Mouse (Mus musculus): Measurements from ENCODE around the gene Epb41.
A peak's percentile ranks its signal among the peaks of the same experiment; 100 is the strongest.

Gene Epb41

DNA sequence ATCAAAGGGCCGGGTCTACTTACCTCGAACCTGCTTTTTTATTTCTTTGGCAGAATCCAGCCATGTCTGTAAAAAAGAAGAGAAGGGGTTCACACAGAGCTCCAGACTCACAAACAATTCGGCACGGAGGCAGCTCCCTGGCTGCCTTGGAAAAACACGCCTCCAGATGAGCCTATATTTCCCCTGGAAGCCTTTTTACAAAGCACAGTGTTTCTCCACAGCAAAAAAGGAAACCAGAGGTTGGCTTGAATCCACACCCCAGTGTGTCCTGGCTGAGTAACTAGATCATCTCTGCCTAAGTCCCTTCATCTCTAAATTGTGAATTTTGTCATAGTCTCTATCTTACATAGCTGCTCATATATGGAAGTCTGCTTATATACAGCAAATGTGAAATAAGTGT lies 77.6 kb downstream of the Epb41 start:
- no peak for DNase-seq

DNA sequence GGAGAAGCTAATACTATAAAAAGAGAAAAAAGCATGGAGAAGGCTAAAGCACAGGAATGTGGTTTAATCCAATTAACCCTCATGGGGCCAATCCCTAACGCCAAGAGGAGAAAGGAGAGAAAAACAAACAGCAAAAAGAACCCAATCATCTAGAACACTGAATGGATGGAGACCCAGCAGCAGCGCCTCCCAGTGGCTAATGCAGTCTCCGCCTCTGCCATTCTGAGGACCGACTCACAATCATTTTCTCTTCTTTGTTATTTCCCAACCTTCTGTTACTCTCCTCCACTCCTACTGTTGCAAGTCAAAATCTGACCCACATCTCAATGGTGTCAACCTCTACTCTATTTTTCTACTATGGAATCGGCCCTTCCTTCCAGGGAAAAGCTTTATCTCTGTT lies 78.1 kb downstream of the Epb41 start:
- no peak for DNase-seq

DNA sequence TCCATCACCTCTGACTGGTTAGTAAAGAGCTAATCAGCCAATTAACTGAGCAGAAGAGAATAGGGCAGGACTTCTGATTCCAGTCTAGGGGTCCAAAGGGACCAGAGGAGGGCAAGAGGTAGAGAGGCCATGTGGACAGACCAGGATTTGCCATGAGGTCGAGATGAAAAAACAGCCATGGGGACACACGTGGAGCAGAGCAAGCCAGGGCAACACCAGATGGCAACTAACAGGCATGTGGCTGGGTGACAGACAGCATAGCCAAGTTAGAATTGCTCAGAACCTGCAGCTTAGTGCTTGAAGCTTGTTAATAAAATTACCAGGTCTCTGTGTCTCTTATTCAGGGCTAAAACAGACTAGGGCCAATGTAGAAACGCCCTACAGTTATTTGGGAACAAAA lies 81.3 kb downstream of the Epb41 start:
- peak; percentile 61 for DNase-seq

DNA sequence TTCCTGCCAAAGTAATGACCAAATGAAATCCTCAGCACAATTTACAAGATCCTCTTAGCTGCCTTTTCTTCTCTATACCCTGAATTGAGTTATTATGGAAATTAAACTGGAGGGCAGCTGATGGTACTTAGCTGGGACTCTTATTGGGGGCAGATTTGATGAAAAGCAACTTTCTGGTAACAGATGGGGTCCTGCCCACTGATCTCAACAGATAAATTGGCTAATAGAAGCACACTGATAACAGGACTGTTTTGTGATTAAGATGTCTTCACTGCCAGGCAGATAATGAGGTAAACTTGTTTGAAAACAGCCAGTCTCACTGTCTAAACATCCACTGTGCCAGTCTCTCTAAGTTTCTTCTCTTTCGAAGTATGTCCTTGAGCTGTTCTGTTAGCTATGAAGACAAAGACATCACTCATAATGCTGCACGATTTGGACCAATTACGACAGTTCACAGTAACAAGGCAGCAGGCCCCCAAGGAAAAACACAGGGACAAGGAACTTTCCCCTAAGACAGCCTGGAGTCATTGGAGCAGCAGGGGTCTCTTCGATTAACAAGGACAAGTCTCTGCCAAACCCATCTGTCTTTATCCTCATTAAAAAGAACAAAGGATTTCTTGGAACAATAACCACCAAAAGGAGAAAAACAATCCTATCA lies 92.1 kb downstream of the Epb41 start:
- DNase-seq = no peak

DNA sequence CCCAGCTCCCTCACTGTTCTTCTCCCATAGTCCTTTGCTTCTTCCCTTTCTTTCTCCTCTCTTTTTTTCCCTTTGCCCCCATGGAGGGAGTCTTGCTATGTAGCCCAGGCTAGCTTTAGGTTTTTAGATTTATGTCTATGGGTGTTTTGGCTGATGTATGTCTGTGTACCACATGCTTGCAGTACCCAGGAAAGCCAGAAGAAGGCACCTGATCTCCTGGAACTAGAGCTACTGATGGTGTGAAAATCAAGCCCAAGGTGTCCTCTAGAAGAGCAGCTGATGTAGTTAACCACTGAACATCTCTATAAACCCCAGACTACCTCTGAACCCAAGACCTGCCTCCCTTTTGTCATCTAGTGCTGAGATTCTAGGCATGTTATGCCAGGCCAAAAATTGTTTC lies 93.4 kb downstream of the Epb41 start:
- no peak for DNase-seq

DNA sequence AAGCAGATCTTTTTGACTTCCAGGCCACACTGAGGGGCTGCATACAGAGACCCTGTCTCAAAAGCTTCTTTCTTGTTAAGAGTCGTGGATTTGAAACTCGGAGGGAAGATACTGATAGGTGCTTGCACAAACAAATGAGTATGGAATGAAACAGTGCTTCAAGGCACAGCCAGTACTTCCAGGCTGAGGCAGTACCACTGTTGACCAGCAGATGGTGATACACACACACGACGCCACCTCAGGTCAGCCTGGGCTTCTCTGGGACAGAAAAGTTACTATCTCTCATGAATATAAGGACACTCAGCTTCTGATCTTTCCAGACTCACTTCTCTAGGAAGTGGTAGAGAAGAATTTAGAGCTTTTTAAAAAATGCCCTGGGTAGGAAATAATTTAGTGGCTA lies 97.9 kb downstream of the Epb41 start:
- DNase-seq = peak; percentile 74

DNA sequence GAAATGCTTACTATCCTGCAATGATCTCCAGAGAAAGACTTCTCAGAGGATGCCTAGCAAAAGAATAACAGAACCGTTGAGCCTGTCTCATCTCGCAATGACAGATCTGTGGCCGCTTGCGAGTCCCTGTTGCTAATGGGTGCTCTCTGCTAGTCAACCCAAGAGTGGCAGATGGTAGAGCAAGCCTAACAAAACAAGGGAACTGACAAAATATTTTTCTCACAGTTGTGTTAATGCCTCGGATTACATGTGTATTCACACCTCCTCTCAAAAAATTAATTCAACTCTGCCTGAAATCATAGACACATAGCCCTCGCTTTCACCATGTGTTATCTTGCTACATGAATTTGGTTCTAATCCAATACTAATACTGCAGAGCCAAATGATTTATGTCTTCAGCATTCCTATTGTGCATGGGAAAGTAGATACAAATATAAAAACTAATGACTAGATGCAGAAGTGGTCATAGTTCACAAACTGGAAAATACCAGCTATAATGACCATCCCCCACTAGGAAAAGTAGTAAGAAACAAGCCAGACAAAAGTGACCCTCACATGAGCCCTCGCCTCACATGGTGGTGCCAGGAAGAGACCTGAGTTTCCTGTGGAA lies 104.8 kb downstream of the Epb41 start:
- DNase-seq = no peak

DNA sequence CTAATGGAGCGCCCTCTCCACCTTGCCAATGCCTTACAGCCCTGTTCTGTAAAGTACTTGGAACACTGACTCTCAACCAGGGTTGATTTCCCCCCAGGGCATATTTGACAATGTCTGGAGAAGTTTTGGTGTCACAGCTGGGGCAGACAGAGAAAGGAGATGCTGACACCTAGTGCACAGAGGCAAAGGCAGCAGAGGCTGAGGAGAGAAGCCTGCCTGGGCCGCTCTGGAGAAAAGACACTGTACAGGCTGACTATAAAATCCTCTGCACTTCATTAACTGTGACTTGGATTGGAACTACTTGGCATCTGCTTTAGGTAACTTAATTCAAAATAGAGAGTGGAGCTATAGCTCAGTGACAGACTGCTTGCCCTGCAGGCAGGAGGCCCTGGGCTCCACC lies 106.2 kb downstream of the Epb41 start:
- no peak for DNase-seq

DNA sequence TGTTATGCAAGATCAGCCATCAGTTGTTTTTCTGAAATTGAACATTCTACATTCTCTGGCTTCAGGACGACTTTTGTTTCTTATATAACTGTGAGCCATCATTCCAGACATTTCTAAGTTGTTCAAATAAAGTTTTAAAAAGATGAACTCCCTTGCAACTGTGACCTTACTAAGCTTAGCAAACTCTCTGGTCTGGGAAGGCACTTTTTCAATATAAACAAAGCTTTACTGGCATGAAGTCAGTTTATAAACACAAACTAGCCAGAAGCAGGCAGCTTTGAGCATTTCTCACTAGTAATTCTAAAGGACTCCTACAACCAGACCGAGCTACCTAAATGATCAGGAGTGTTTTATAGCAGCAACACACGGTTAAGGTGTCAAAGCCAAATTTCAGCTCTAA lies 118.0 kb downstream of the Epb41 start:
- DNase-seq = no peak

DNA sequence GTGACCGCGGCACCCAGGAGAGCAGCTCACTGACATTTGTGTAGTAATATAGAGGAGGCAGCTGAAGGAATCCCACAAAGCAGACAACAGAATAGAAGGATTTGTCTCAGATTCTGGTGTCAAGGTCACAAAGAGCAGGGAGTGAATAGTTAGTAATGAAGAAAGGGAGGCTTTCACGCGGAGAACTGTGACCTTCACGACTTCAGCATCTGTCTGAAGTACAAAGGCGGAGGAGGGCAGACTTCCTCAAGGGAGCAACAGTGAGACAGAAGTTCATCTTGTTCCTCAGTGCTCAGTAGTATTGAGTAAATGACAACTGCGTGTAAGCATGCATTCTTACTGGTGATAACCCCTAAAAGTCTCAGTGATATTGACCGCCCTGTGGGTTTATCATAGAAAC lies 124.5 kb downstream of the Epb41 start:
- no peak for DNase-seq

DNA sequence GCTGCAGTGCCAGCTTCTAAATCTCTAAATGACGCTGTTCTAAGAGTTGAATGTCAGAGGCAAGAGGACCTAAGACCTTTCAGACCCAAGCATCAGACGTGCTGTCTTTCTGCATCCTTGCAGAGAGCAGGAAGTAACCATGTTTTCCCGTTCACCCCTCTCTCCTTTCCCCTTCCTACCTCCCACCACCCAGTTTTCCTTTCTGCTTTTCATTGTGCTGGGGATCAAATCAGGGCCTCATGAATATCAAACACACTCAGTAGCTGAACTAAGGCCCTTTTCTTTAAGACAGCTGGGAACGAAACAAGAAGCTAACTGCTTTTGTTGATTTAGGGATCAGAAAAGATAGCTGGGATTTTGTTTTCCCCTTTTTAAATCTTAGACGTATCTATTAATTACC lies 125.2 kb downstream of the Epb41 start:
- DNase-seq = no peak

DNA sequence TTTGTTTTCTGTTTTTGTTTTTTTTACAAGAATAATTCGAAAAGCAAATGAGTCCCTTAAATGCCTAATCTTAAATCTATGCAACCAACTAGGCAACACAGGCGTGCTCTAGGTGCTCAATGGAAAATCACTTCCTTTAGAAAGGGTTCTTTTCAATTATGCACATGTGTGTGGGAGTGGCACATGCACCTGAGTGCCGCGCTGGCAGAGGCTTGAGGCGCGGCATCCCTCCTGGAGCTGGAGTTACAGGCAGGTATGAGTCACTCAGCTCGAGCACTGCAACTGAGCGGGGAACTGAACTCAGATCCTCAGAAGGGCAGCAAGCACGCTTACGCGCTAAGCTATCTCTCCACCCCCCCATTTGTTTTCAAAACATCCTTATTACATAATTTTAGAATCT lies 127.3 kb downstream of the Epb41 start:
- DNase-seq = no peak

DNA sequence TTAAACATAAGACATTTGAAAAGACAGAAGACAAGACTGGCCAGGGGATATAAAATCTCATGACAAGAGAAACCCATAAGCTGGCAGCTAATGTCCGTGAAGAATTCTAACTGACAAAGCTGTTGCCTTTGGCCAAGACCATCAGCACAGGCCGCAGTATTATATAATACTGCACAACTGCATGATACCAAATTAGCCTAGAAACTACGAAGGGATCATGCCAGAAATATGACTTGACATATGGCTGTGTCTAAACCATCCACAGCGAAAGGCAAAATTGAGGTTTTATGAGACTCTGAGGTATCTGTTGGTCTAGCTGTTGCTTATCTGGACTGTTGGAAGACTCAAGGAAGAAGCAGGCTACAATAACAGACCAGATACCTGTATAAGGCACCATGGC lies 134.3 kb downstream of the Epb41 start:
- DNase-seq = no peak

DNA sequence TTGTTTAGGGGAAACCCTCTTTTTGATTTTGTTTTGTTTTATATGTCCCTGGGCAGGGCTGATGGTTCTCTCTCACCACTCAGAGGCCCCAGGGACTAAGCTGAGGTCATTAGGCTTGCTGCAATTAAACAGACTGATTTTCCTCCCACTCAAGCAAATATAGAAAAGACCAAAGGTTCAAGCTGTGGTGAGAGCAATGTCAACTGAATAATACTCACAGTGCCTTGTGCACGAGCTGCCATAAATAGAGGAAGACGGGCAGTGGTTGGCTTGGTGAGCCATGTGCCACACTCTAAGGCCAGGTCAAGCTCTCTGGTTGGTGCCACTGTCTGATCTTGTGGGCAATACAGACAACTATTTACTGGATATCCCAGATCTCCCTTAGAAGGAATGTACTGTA lies 135.7 kb downstream of the Epb41 start:
- no peak for DNase-seq

DNA sequence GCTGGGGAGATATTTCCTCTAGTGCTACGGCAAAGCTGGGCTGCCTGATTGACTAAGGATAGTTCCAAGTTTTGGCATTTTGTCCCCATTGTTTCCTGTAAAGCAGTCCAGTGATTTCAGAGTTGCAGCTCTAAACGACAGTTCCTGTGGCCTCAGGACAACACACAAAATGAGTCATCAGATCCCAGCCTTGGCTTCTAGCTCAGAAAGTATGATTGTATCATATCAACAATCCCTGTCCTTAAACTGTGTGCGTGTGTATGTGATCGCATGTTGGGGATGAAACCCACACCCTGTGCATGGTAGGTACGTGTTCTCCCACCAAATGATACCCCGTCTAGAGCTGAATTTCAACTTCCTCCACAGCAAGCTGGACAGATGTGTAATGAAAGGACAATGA lies 146.0 kb downstream of the Epb41 start:
- DNase-seq = no peak

DNA sequence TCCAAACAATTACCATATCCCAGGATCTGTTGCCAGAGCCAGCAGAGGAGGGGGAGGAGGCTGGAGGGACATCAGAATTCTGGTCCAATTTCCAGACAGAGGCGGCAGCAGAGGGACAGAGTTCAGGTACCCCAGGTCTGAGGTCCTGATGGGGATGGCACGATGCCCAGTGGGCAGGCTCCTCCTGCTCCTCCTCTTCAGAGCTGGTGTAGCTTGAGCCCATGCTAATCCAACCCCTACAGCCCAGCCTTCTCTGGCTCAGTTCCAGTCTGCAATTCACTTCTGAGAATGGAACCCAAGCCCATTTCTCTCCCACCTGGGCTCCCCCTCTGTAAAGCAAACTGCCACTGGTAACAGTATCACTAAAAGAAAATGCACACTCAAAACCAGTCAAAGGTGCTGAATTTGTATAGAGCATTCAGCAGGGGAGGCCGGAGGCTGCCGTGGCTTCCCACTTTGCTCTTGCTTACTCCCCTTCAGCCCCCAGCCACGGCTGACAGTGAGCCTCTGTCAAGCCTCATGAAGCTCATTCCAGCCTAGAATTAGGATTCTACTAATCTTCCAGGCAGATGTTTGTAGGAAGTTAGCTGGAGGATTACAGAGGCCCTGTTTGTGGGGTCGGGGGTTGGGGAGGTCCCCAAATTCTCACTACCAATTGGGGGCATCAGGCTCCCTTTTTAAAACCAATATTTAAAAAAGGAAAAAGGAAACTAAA lies 150.9 kb downstream of the Epb41 start:
- DNase-seq = no peak

DNA sequence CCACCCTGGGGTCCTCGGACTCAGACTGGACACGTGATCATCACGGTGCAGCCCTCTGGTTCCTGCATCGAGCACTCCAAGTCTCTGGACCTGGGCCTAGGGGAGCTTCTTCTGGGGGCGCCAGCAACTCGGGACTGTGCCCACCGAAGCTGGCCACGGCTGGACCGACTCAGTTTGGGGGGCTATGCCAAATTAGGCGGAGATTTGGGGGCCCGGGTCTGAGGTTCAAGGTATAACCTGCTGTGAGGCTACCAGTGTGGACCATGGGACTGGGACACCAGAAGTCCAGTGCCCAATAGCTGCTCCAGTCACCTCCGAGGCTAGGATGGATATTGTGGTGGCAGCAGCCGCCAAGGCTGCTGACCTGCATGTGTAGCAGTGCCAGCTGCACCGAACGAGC lies 152.7 kb downstream of the Epb41 start:
- no peak for DNase-seq

DNA sequence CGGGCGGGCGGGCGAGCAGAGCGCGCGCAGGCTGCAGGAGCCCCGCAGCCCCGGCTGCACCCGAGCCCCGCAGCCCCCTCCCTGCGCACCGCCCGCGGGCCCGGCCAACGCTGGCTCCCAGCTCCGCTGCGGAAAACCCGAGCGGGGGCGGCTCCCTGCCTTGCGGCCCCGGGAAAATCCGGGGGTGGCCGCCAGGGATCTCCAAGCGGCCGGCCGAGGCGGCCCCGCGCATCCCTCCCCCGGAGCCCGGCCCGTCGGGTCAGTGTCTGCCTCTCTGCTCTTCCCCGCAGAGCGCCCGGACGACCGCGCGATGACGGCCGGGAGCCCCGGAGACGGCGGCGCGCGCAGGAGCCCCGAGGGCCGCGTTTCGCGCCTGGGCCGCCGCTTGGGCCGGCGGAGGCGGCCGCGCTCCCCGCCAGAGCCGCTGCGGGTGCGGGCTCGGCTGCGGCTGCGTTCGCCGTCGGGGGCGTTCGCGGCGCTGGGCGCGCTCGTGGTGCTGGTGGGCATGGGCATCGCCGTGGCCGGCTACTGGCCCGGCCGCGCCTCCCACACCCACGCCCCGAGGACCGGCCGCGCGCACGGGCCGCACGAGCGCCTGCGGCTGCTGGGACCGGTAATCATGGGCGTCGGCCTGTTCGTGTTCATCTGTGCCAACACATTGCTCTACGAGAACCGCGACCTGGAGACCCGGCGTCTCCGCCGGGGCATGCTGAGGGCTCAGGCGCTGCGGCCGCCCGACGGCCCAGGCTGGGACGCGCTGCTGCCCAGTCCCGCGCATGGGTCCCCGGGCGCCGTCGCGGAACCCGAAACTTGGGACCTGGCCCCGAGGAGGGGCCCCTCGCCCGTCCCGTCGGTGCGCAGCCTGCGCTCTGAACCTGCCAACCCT lies 153.4 kb downstream of the Epb41 start, which contains the start of gene Tmem200b:
TSS of gene Tmem200b (plus strand) at position 311 of the 886 bp plus-strand sequence.
- DNase-seq = no peak

DNA sequence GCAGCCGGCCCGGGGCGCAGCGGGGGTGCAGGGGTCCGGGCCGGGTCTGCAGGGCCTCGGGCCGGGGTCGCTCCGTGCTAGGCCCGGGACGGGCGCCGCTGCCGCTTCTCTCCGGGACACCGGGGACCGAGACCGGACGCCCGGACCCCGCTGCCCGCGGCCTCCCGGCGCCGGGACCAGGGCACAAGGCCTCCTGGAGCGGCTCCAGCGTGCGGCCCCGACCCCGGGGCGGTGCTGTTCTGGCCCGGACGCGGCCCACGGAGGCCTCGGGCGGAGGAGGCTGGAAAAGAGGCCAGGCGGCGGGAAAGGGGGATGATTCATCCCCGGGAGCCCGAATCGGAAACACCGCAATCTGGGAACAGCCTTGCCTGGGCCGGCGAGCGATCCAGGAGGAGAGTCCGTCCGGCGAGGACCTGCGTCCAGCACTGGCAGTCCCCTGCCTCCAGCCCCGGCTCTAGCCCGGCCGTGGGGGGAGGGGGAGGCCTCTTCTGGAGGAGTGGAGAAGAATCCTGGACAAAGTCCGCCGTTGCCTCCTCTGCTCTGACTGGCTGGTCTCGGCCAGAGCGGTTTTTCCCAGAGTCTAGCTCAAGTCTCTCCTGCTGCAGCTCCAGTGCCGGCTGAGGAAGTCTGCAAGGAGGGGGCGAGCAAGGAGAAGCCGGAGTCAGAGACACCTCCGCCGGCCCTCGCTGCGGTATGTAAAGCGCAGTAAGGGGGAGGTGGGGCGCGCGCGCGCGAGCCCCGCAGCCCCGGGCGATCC lies 154.3 kb downstream of the Epb41 start:
- DNase-seq = no peak

DNA sequence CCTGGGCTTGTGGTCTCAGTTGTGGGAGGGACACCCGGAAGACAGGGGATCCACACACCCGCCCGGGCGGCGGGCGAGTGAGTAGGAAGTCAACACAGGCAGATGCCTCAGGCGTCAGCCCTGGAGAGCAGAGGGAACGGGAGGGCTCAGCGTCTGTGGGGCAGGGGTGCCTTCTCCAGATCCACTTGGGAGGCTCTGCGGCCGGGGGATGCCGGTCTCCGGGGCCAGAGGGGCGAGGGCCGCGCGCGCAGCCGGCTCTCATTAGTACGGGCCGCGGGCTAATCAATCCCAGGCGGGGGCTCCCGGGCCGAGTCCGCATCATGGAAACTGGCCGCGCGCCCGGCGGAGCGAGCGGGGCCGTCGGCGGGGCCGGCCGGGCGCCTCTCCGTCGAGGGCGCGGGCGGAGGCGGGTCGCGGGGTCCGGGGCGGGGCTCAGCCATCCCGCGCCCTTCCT lies 155.0 kb downstream of the Epb41 start:
- DNase-seq = no peak

DNA sequence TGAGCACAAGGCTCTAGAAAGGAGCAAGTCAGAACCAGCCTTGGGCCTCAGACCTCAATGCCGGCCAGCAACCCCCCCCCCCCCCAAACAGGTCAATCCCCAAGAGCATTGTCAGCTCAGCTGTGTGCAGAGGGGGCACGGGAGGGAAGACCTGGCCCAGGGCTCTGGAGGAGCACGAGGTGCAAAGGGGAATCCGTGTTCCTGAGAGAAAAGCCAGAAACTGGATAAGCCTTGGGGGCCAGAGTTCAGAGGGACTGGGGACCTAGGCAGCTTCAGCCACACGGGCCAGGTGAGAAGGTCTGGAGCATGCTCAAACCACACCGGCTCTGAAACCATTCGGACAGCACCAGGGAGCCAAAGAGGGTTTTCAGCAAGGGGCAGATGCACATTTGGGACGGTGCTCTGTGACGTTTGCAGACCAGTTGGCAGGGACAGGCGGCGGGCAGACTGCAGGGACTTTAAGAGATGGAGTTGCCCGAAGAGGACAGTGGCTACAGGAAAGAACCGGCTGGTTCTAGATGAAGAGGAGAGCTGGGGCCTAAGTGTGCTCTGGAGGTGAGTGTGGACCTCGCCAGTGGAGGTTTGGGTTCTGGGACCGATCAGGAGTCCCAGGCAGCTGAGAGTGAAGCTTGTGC lies 155.5 kb downstream of the Epb41 start:
- no peak for DNase-seq
